Comparison of ENCODE assay signal across 16 mouse cellular contexts in genomic region chr4:131563851-131564250, GRCm38 (mm10).
DNase-seq lines count a peak whose midpoint lies in the region.
"Had no signal": no experiment of that assay in that cellular context is flagged by ENCODE, and none has a peak within 500 bp of the region (broad histone marks: within the 10 kb centered on the region; RNA-seq: fewer than 3 reads in every experiment).

No protein-coding gene starts in this region.

- intact Hi-C loops in heart, postnatal 10 days (cut with DNase I): no loop called here
- intact Hi-C loops in heart, postnatal 14 days (cut with DNase I): no loop called here

- peak; percentile 30 for DNase-seq in adrenal gland, adult 2 months
- no peak for DNase-seq in adrenal gland, adult 18-20 months (ENCODE audit: low spot score in 2 of 2)
- DNase-seq in heart, postnatal 10 days: peak; percentile 5 to 21
- DNase-seq in heart, postnatal 14 days: no peak
- peak; percentile 55 for DNase-seq in brain, adult 2 months (ENCODE audit: low read depth, low spot score)
- peak; percentile 43 to 57 for DNase-seq in cerebellum, postnatal 14 days
- no peak for DNase-seq in spleen, postnatal 14 days (ENCODE audit: low spot score in 2 of 2)
- DNase-seq in layer of hippocampus, postnatal 25 days (ENCODE audit: extremely low spot score in 1 of 2, low spot score in 1 of 2): no peak
- DNase-seq: gastrocnemius, postnatal 25 days; kidney, adult 11 months; kidney, postnatal 4 days; lung, embryonic 14.5 days; lung, postnatal 36 days; retina, postnatal 1 day; right cerebral cortex, postnatal 25 days; thymus, postnatal 14 days had no signal

Comparison
In these comparisons a context has a peak if more than half of its experiments do, and no peak if none do; other contexts are left out.
1. DNase-seq: peak in adrenal gland, adult 2 months (single experiment), heart, postnatal 10 days (2 of 2), brain, adult 2 months (single experiment) and cerebellum, postnatal 14 days (2 of 2); none in adrenal gland, adult 18-20 months (0 of 2), heart, postnatal 14 days (0 of 2), spleen, postnatal 14 days (0 of 2) and layer of hippocampus, postnatal 25 days (0 of 2).